Mouse (Mus musculus) granulocyte monocyte progenitor cell, adult 5-6 weeks (primary cell): ENCODE measurements around the gene Gm20481. TPM values are rescaled to one million over a fixed set of nuclear protein-coding genes. Genes with fewer than 3 reads are reported as not detected.
"Not testable (repeated sequence)": the region's sequence is repeated elsewhere in the genome, so short reads cannot be mapped to it uniquely, and the experiment has no call there.

ENCODE experiments used
- ATAC-seq: replicated peaks from 2 replicates; pipeline ENCODE4 v1.8.0; 2016; ENCODE audit warnings: mild to moderate bottlenecking, moderate TSS enrichment, inconsistent platforms; ENCODE audit not compliant: poor library complexity, severe bottlenecking
- total RNA-seq, 2 experiments: library from RNA; stranded (forward) in 1 of 2; stranded (reverse) in 1 of 2; fragments of 200-712, 200-1000 nt in 1 of 2; fragments of >200 nt in 1 of 2; fragmentation: Nextera tagmentation in 1 of 2; gene quantifications; 2 replicates each; pipeline ENCODE4 v1.2.3; 2014 to 2017

The Gm20481 gene
- total RNA-seq, 2 experiments from 2014 or later, result 1.4 TPM; not detected in 1

GRCm38 (mm10) chr17:34971694-34972068 lies 2.0 kb downstream of the Gm20481 start:
- ATAC-seq, result peak; percentile 45

- ATAC-seq, result peak; percentile 83
These were observed 2.5 kb downstream of the Gm20481 start, which contains the start of the genes Hspa1a and Hspa1l for GRCm38 (mm10) chr17:34972069-34972749. TSS of gene Hspa1a (minus strand) at chr17:34972156. TSS of gene Hspa1l (plus strand) at chr17:34972703.

- no peak for ATAC-seq
These were observed 6.1 kb downstream of the Gm20481 start for GRCm38 (mm10) chr17:34975581-34976492.

GRCm38 (mm10) chr17:34977000-34977399 lies 7.3 kb downstream of the Gm20481 start:
- no peak for ATAC-seq

- ATAC-seq, result no peak
These were observed 8.5 kb downstream of the Gm20481 start for GRCm38 (mm10) chr17:34978239-34978638.

GRCm38 (mm10) chr17:34979631-34980030 lies 9.9 kb downstream of the Gm20481 start:
- ATAC-seq, result no peak

GRCm38 (mm10) chr17:34980655-34981054 lies 10.9 kb downstream of the Gm20481 start:
- no peak for ATAC-seq

- peak; percentile 76 for ATAC-seq
These were observed 12.0 kb downstream of the Gm20481 start, which contains the start of gene Lsm2 for GRCm38 (mm10) chr17:34981690-34982180. TSS of gene Lsm2 (plus strand) at chr17:34981862.

GRCm38 (mm10) chr17:34982328-34982727 lies 12.6 kb downstream of the Gm20481 start:
- ATAC-seq, result peak; percentile 62

- ATAC-seq, result no peak
These were observed 14.5 kb downstream of the Gm20481 start for GRCm38 (mm10) chr17:34984218-34984617.

- no peak for ATAC-seq
These were observed 25.0 kb downstream of the Gm20481 start for GRCm38 (mm10) chr17:34994751-34995150.

- not testable (repeated sequence) for ATAC-seq
These were observed 25.5 kb downstream of the Gm20481 start for GRCm38 (mm10) chr17:34995192-34995591.

- not testable (repeated sequence) for ATAC-seq
These were observed 26.2 kb downstream of the Gm20481 start for GRCm38 (mm10) chr17:34995927-34996326.

- no peak for ATAC-seq
These were observed 26.9 kb downstream of the Gm20481 start for GRCm38 (mm10) chr17:34996411-34997141.

- no peak for ATAC-seq
These were observed 27.4 kb downstream of the Gm20481 start for GRCm38 (mm10) chr17:34997142-34997483.

GRCm38 (mm10) chr17:34998526-34999430 lies 29.1 kb downstream of the Gm20481 start:
- no peak for ATAC-seq

GRCm38 (mm10) chr17:34999871-35000716 lies 30.4 kb downstream of the Gm20481 start:
- peak; percentile 8; the same call in 1 of the 2 replicates for ATAC-seq

- ATAC-seq, result peak; percentile 50
These were observed 31.2 kb downstream of the Gm20481 start, which contains the start of gene Vars for GRCm38 (mm10) chr17:35000717-35001451. TSS of gene Vars (plus strand) at chr17:35000987.
